Mouse (Mus musculus) CH12.LX (cell line): ENCODE measurements around the gene Lime1.

Experiments used
- CTCF ChIP-seq, 2 experiments: IDR thresholded peaks in 1 of 2; conservative IDR thresholded peaks in 1 of 2; 2 replicates each; pipeline ENCODE4 v1.5.1; 2011 to 2012; ENCODE audit warnings: low read depth in 2 of 2, low read length in 2 of 2, improper control_type of control experiment in 1 of 2, inconsistent platforms in 1 of 2, mild to moderate bottlenecking in 1 of 2, moderate library complexity in 1 of 2
- MAX ChIP-seq: IDR thresholded peaks from 2 replicates; pipeline ENCODE4 v1.6.1; 2011; ENCODE audit warnings: low read length, improper control_type of control experiment
- RCOR1 ChIP-seq: conservative IDR thresholded peaks from 2 replicates; pipeline ENCODE4 v1.6.1; 2012; ENCODE audit warnings: low read depth, mild to moderate bottlenecking, inconsistent platforms, low read length, improper control_type of control experiment
- SMC3 ChIP-seq: IDR thresholded peaks from 2 replicates; pipeline ENCODE4 v1.6.1; 2011; ENCODE audit warnings: low read depth, low read length, improper control_type of control experiment
- USF1 ChIP-seq: IDR thresholded peaks from 2 replicates; pipeline ENCODE4 v1.6.1; 2014; ENCODE audit warnings: low read depth, mild to moderate bottlenecking, inconsistent platforms, low read length, improper control_type of control experiment
- ZC3H11A ChIP-seq: IDR thresholded peaks from 2 replicates; pipeline ENCODE4 v1.6.1; 2012; ENCODE audit warnings: low read depth, mild to moderate bottlenecking, inconsistent platforms, low read length, improper control_type of control experiment
- ZNF384 ChIP-seq: IDR thresholded peaks from 2 replicates; pipeline ENCODE4 v1.6.1; 2012; ENCODE audit warnings: low read depth, low read length, improper control_type of control experiment, inconsistent platforms

DNA sequence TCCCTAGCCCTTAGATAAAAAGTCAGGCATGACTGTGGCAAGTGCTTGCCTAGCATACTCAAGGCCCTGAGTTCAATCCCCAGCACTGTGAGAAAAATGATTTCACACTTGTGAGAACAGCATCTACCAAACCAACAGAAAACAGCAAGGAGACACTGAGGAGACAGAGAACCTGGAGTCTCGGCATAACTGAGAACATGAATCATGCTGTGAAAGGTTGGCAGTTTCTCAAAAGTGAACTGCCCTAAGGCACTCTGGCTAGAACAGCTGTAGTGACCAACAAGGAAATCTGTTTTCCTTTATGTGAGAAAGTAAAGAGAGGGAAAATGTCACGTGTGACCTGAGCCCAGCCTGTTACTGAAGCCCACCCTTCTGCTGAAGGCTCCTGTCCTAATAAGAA lies 33.3 kb downstream of the Lime1 start:
- TF ChIP-seq MAX (no peak), USF1 (no peak), SMC3 (no peak), ZNF384 (no peak), RCOR1 (no peak), ZC3H11A (no peak), CTCF (conservative IDR thresholded peaks at IDR 0.05 in 1 of 2, IDR thresholded peaks at IDR 0.05 in 1 of 2; ENCODE audit: low read depth in 2 of 2, low read length in 2 of 2) (no peak)
